Mouse (Mus musculus) ES-Bruce4 (cell line): ENCODE data around the gene Otud4. TPM values are rescaled to one million over a fixed set of nuclear protein-coding genes. Genes with fewer than 3 reads are reported as not detected.

Experiments used
- H3K27ac ChIP-seq: 2 replicates; pipeline ENCODE4 v1.5.1; 2012; ENCODE audit warnings: low read length, inconsistent platforms; ENCODE audit not compliant: insufficient read depth
- H3K27me3 ChIP-seq: 2 replicates; pipeline ENCODE4 v1.6.1; 2012; ENCODE audit warnings: mild to moderate bottlenecking, low read length, inconsistent platforms; ENCODE audit not compliant: control insufficient read depth, poor library complexity, insufficient read depth, severe bottlenecking
- H3K36me3 ChIP-seq: 2 replicates; pipeline ENCODE4 v1.6.1; 2012; ENCODE audit warnings: inconsistent platforms, mild to moderate bottlenecking, low read length, moderate library complexity; ENCODE audit not compliant: control insufficient read depth, poor library complexity, insufficient read depth, severe bottlenecking
- H3K4me1 ChIP-seq: one replicate; pipeline ENCODE4 v1.8.1; 2011; ENCODE audit warnings: low read length; ENCODE audit not compliant: control insufficient read depth, insufficient read depth
- H3K4me3 ChIP-seq: 2 replicates; pipeline ENCODE4 v1.5.1; 2011; ENCODE audit warnings: low read depth, mild to moderate bottlenecking, low read length
- H3K9ac ChIP-seq: 2 replicates; pipeline ENCODE4 v1.6.1; 2012; ENCODE audit warnings: low read depth, mild to moderate bottlenecking, inconsistent platforms; ENCODE audit not compliant: poor library complexity, severe bottlenecking
- H3K9me3 ChIP-seq: replicated peaks from 2 replicates; pipeline ENCODE4 v1.6.1; 2012; ENCODE audit warnings: mild to moderate bottlenecking, low read length, inconsistent platforms; ENCODE audit not compliant: control insufficient read depth, poor library complexity, insufficient read depth, severe bottlenecking
- CTCF ChIP-seq: IDR thresholded peaks from one replicate; pipeline ENCODE4 v1.8.1; 2011; ENCODE audit warnings: low read depth, low read length
- EP300 ChIP-seq: IDR thresholded peaks from 2 replicates; pipeline ENCODE4 v1.6.1; 2011; ENCODE audit warnings: low read depth, low read length; ENCODE audit not compliant: insufficient read depth
- POLR2A ChIP-seq: IDR thresholded peaks from one replicate; pipeline ENCODE4 v1.8.1; 2011; ENCODE audit warnings: low read length; ENCODE audit not compliant: insufficient read depth
- polyA plus RNA-seq: library from polyadenylated mRNA; stranded (reverse); fragments of >200 nt; gene quantifications from 2 replicates; pipeline ENCODE4 v1.2.4, GENCODE M21; 2011; ENCODE audit warnings: low read depth; ENCODE audit not compliant: missing spikeins, insufficient read depth, insufficient read length

The Otud4 gene
- polyA plus RNA-seq, 1 experiment, result 161 TPM

DNA sequence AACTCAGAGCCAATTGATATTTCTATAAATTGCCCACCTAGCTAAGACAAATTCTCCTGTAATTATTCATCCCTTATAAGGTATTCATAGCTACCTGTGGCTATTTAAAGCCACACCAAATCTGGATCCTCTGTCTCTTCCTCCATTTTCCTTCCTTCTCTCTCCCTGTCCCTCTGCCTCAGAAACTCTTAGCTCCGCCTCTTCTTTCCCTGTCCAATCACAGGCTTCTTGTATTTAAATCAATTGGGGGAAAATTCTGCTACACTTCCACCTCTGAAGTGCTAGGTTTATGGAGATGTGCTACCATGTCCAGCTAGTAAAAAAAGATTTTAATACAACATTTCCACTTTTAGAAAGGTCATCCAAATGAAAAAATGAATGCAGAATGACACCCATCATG, 3.9 kb upstream of the Otud4 start:
- 0 out of 2 replicates have a peak, but pooled peaks cover 4% of the 10 kb centered on the region for H3K9me3 ChIP-seq
- peaks cover 1% of the 10 kb centered on the region for H3K4me1 ChIP-seq
- peak overlapping the region; percentile 63; the same call in 1 of the 2 replicates for H3K4me3 ChIP-seq
- peak overlapping the region; percentile 49 for H3K9ac ChIP-seq
- no peaks in the 10 kb centered on the region for H3K27me3 ChIP-seq
- no peak overlapping the region for H3K27ac ChIP-seq
- H3K36me3 ChIP-seq, result no peaks in the 10 kb centered on the region
- TF ChIP-seq POLR2A (no peak), CTCF (no peak), EP300 (no peak)

DNA sequence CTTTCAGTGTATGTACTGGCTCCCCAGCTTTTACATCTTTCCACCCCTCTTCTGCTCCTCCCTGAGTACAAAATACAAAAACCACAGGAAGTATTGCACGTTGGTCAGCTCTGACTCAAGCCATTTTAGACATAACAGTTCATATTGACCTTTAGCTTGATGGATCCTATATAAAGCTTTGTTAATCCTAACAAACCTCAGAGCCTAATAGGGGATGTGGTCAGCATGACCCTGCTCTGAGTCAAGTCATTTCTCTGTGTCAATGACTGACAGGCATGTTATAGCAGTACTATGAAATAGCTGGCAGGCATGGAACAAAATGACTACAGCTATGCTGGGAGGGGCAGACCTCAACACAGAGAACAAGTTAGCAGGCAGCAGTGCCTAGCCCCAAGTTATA, 3.3 kb upstream of the Otud4 start:
- peaks cover under 1% of the 10 kb centered on the region for H3K36me3 ChIP-seq
- no peaks in the 10 kb centered on the region for H3K27me3 ChIP-seq
- 0 out of 2 replicates have a peak, but pooled peaks cover 4% of the 10 kb centered on the region for H3K9me3 ChIP-seq
- H3K27ac ChIP-seq, result no peak overlapping the region
- no peak overlapping the region for H3K9ac ChIP-seq
- TF ChIP-seq EP300 (no peak), POLR2A (no peak), CTCF (no peak)
- no peak overlapping the region for H3K4me3 ChIP-seq
- H3K4me1 ChIP-seq, result peaks cover 1% of the 10 kb centered on the region

DNA sequence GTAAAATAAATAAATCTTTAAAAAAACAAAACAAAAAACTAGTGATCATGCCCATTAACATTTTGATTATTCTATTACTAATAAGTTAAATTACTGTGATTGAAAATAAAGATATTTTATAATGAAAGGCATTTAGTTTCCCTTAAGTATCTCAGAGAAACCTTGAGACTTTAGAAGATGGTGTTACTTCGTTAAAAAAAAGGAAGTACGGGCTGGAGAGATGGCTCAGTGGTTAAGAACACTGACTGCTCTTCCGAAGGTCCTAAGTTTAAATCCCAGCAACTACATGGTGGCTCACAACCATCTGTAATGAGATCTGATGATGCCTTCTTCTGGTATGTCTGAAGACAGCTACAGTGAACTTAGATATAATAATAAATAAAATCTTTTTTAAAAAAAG, 2.2 kb upstream of the Otud4 start:
- peaks cover 11% of the 10 kb centered on the region for H3K36me3 ChIP-seq
- H3K4me3 ChIP-seq, result no peak overlapping the region
- TF ChIP-seq EP300 (no peak), CTCF (no peak), POLR2A (no peak)
- no peaks in the 10 kb centered on the region for H3K27me3 ChIP-seq
- H3K9ac ChIP-seq, result no peak overlapping the region
- no peak overlapping the region for H3K27ac ChIP-seq
- peaks cover 1% of the 10 kb centered on the region for H3K4me1 ChIP-seq
- 0 out of 2 replicates have a peak, but pooled peaks cover 4% of the 10 kb centered on the region for H3K9me3 ChIP-seq

DNA sequence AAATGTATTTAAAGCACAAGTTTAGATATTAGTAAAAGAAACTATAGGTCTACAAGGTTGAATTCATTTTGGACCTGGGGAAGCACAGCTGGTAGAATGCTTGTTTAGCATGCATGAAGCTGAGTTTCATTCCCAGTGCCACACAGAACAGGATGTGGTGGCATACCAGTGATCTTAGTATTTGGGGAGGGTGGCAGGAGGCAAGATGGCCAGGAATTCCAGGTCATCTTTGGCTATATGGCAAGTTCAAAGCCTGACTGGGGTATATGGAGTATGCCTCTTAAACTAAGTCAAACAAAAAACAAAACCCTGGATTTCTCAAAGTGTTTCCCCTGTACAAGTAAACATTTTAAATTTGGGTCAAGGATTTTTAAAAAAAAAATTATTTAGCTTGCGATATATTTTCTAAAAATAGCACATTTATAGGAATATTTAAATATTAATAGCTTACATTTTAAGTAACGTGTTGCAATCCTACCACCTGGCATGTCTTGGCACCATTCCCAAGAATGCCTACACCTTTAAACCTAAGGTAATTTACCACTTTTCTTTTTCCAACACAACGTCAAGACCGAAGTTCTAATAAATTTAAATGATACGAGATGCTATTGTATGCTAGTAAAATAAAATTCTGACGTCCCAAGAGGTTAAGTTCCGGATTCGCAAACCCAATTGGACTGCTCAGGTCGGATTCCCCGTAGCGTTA, 1.3 kb upstream of the Otud4 start:
- 0 out of 2 replicates have a peak, but pooled peaks cover 4% of the 10 kb centered on the region for H3K9me3 ChIP-seq
- H3K9ac ChIP-seq, result peak overlapping the region; percentile 78
- 0 out of 2 replicates have a peak overlapping the region, but pooled peaks have one; percentile 22 for H3K27ac ChIP-seq
- H3K36me3 ChIP-seq, result peaks cover 15% of the 10 kb centered on the region
- no peaks in the 10 kb centered on the region for H3K27me3 ChIP-seq
- H3K4me1 ChIP-seq, result peaks cover 1% of the 10 kb centered on the region
- peak overlapping the region; percentile 57 for H3K4me3 ChIP-seq
- no peak for TF ChIP-seq POLR2A
- TF ChIP-seq CTCF, result no peak
- no peak for TF ChIP-seq EP300

DNA sequence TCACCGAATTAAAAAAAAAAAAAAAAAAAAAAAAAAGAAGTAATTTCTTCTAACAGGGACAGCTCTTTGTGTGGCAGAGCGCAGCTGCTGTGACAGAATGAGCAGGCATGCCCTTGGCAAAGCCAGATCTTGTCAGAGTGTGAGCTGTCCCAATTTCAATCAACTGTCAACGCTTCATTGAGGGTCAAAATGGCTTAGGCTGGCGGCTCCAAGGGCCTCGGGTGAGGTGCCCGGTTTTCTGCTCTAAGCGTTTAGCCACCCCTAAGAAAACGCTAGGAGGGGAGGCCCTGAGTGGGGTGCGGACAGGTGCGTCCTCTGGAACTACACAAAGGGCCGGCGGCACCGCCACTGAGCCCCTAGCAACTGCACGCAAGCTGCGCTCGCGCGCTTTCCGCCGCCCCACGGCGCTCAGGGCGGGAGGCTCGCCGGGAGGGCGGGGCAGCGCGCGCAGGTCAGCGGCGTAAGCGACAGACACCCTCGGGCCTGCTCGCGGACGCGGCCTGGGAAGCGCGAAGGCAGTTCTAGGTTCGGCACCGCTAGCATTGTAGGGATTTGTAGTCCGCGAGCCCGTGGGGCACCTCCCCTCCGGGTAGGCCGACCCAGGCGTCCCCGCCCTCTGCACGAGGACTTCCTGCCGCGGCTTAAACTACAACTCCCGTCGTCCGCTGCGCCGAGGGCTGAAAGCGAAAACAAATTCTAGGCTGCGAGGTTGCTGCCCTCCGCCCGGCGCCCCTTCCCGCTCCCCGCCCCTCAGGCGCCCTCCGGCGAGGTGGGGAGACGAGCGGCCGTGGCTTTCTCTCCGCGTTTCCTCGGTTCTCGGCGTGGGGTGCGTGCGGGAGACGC, 490 bp upstream of the Otud4 start:
- peak overlapping the region; percentile 97 for H3K4me3 ChIP-seq
- 0 out of 2 replicates have a peak, but pooled peaks cover 4% of the 10 kb centered on the region for H3K9me3 ChIP-seq
- H3K27ac ChIP-seq, result peak overlapping the region; percentile 22
- no peaks in the 10 kb centered on the region for H3K4me1 ChIP-seq
- no peaks in the 10 kb centered on the region for H3K27me3 ChIP-seq
- H3K36me3 ChIP-seq, result peaks cover 20% of the 10 kb centered on the region
- peak overlapping the region; percentile 89 for H3K9ac ChIP-seq
- TF ChIP-seq CTCF, result no peak
- TF ChIP-seq POLR2A, result peak; percentile 33
- TF ChIP-seq EP300, result 0 out of 2 replicates have a peak, but pooled peaks have one; percentile 54

DNA sequence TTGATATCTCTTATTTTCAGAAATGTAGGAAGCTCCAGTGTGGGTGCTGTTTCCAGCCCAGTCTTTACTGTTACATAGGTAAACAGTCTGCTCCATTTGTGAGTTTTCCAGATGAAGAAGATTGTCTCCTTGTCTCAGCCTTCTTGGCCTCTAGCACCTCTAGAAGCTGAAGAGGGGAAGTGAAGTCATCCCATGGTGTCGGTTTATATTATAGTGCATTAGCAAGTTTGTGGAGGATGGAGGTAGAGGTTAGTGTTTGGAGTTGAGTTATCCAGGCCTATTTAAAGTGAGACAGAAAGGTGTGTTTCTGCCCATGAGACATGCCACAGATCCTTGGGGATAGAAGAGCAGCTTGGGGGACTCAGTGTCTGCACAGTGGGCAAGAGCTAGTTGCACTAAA, 1.7 kb downstream of the Otud4 start:
- Histone ChIP-seq H3K4me3 (peak overlapping the region; percentile 58), H3K9ac (peak overlapping the region; percentile 89), H3K27me3 (no peaks in the 10 kb centered on the region), H3K27ac (no peak overlapping the region), H3K9me3 (no peaks in the 10 kb centered on the region), H3K36me3 (peaks cover 39% of the 10 kb centered on the region), H3K4me1 (no peaks in the 10 kb centered on the region)
- no peak for TF ChIP-seq CTCF
- no peak for TF ChIP-seq EP300
- TF ChIP-seq POLR2A, result no peak
